Mouse (Mus musculus): Measurements from ENCODE around the gene Uhrf1. TPM values are rescaled to one million over a fixed set of nuclear protein-coding genes. Genes with fewer than 3 reads are reported as not detected.

The Uhrf1 gene
- polyA plus RNA-seq, 1 experiment from 2014 or later = 321 TPM

DNA sequence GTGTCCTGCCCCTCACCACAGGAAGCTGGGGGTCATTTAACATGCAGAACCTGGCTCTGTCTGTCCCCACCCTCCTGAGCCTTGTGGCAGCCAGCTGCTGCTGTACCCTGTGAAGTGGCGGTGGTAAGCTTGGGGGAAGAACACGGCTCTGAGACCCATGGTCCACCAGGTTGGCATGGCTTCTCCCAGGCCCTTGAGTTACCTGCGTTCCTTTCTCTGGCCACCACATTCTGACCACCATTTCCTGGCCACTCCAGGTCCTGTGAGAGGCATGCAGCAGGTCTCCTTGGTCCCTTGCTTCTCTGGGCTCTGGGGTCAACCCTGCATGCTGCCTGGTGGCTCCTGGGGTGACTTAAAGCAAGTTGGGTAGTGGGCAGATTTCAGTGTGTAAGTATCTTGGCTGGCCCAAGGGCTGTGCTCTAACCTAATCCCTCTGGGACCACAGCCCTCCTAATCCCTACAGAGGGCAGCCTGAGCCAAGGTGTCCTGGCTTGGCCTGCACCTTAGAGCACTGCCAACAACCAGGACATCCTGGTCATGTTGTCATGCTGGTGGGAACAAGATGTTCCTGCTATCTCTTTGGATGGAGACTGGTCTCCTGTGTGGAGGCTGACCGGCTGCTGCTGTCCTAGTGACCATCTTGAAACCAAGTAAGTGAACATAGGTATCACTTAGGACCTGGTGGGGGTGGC lies 10.4 kb upstream of the Uhrf1 start, which contains the start of gene Plin3:
Gene Plin3 (minus strand): TSS at position 343 of the 692 bp plus-strand sequence.
- Histone ChIP-seq H3K9me3 (replicated peaks) (no peaks in the 10 kb centered on the region), H3K4me1 (peaks cover 51% of the 10 kb centered on the region), H3K27ac (replicated peaks) (peak within 1 kb of the TSS; percentile 94), H3K4me3 (0 out of 2 replicates have a peak within 1 kb of the TSS, but pooled peaks have one; percentile 63), H3K27me3 (ENCODE audit: low read depth, poor library complexity, severe bottlenecking) (no peaks in the 10 kb centered on the region), H3K36me3 (no peaks in the 10 kb centered on the region)
- WGBS = 88% methylated on average over 4 of the region's 4 CpGs
- DNase-seq (ENCODE audit: low spot score) = no peak

DNA sequence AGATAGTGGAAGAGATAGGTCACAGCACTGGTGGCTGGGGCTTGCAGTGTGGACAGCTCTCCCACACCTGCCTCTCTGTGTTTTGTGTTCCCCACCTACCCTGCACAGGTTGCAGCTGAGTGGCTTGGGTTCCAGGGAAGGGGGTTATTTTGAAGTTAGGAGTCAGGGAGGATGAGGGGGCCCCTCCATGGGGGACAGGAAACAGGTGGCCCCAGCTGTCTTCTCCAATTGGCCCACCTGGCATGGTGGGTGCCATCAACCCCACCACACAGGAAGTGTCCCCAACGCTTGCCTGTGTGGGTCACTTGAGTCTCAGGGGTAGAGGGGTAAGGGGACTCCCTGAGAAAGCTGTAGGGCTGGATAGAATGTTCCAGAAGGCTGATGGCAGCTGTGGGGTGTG lies 9.8 kb upstream of the Uhrf1 start:
- 76% methylated on average over 1 of the region's 1 CpGs for WGBS
- Histone ChIP-seq H3K9me3 (replicated peaks) (no peaks in the 10 kb centered on the region), H3K4me3 (no peak overlapping the region), H3K36me3 (no peaks in the 10 kb centered on the region), H3K27me3 (ENCODE audit: low read depth, poor library complexity, severe bottlenecking) (no peaks in the 10 kb centered on the region), H3K27ac (replicated peaks) (no peak overlapping the region), H3K4me1 (peaks cover 45% of the 10 kb centered on the region)
- no peak for DNase-seq (ENCODE audit: low spot score)

DNA sequence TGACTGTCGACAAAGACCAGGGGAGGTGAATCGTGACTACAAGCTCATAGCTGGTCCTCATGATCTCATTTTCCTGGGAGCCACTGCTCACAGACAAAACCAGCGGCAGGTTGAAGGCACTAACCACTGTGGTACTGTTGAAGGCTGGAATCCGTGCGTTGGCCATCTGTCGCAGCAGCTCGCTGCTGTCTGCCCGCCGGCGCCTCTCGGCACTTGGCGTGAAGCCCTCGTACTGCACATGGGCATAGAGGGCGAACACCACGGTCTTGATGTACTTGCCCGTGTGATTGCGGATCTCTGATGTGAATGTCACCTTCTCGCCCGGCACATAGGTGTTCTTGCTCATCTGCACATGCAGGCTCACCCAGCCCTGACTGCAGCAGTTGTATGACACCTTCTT lies 8.9 kb upstream of the Uhrf1 start:
- DNase-seq (ENCODE audit: low spot score) = no peak
- Histone ChIP-seq H3K4me1 (peaks cover 36% of the 10 kb centered on the region), H3K36me3 (no peaks in the 10 kb centered on the region), H3K9me3 (replicated peaks) (no peaks in the 10 kb centered on the region), H3K27me3 (ENCODE audit: low read depth, poor library complexity, severe bottlenecking) (no peaks in the 10 kb centered on the region), H3K4me3 (no peak overlapping the region), H3K27ac (replicated peaks) (no peak overlapping the region)
- WGBS = 94% methylated on average over 19 of the region's 19 CpGs

DNA sequence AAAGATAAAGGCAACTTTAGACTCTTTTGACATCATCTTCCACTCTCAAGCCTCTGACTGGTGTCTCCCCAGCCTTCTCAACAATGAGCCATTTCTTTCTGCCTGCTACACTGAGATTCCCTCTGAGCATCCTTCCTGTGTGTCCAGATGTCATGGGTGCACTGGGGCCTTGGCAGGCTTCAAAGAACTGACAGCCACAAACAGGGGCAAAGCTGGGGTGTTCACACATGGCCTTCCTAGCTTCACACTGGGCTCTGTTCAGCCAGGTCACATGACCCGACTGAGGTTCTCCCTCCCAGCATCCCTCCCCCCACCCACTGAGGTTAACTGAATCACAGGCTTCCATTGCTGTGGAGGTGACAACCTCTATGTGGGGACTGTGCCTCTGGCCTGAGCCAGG lies 6.9 kb upstream of the Uhrf1 start:
- Histone ChIP-seq H3K9me3 (replicated peaks) (no peaks in the 10 kb centered on the region), H3K4me1 (peaks cover 16% of the 10 kb centered on the region), H3K27ac (replicated peaks) (no peak overlapping the region), H3K27me3 (ENCODE audit: low read depth, poor library complexity, severe bottlenecking) (no peaks in the 10 kb centered on the region), H3K36me3 (no peaks in the 10 kb centered on the region), H3K4me3 (no peak overlapping the region)
- no peak for DNase-seq (ENCODE audit: low spot score)
- 70% methylated on average over 1 of the region's 1 CpGs for WGBS

DNA sequence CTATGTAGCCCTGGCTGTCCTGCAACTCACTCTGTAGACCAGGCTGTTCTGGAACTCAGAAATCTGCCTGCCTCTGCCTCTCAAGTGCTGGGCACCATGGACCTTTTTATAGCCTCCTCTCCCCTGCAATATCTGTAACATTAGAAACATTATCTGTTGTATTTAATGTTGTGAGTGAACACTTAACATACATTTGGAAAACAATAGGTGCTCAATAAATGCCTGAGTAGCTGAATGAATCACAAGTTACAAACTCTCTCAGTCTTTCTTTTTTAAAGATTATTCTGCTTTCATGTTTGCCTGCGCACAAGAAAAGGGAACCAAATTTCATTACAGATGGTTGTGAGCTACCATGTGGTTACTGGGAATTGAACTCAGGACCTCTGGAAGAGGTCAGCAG lies 4.9 kb upstream of the Uhrf1 start:
- H3K27me3 ChIP-seq (ENCODE audit: low read depth, poor library complexity, severe bottlenecking) = no peaks in the 10 kb centered on the region
- 95% methylated on average over 1 of the region's 1 CpGs for whole genome bisulfite sequencing
- no peak overlapping the region for H3K27ac ChIP-seq (replicated peaks)
- H3K4me1 ChIP-seq = peaks cover 14% of the 10 kb centered on the region
- H3K9me3 ChIP-seq (replicated peaks) = no peaks in the 10 kb centered on the region
- no peak for DNase-seq (ENCODE audit: low spot score)
- no peaks in the 10 kb centered on the region for H3K36me3 ChIP-seq
- H3K4me3 ChIP-seq = no peak overlapping the region

DNA sequence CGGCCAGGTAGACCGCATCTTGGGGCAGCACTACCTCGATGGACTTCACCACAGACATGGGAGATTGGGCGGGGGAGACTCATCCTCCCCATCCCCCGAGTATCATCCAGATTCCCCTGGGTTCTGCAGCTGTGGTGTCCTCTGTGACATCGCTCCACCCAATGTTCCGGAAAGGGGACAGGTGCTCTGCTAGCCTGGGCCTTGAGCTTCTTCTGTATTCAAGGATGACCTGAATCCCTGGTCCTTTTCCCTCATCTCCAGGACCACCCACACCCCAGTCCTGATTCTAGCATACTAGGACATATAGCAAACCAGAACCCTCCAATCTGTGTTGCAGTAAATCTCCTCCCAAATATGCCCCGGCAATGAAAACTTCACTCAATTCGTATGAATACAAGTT lies 2.9 kb upstream of the Uhrf1 start, which contains the start of gene Arrdc5:
Gene Arrdc5 (minus strand): TSS at position 101 of the 400 bp plus-strand sequence.
- H3K9me3 ChIP-seq (replicated peaks) = no peaks in the 10 kb centered on the region
- H3K27ac ChIP-seq (replicated peaks) = no peak within 1 kb of the TSS
- H3K27me3 ChIP-seq (ENCODE audit: low read depth, poor library complexity, severe bottlenecking) = no peaks in the 10 kb centered on the region
- H3K36me3 ChIP-seq = peaks cover 5% of the 10 kb centered on the region
- H3K4me3 ChIP-seq = no peak within 1 kb of the TSS
- no peak for DNase-seq (ENCODE audit: low spot score)
- H3K4me1 ChIP-seq = peaks cover 27% of the 10 kb centered on the region
- WGBS = 94% methylated on average over 9 of the region's 9 CpGs

DNA sequence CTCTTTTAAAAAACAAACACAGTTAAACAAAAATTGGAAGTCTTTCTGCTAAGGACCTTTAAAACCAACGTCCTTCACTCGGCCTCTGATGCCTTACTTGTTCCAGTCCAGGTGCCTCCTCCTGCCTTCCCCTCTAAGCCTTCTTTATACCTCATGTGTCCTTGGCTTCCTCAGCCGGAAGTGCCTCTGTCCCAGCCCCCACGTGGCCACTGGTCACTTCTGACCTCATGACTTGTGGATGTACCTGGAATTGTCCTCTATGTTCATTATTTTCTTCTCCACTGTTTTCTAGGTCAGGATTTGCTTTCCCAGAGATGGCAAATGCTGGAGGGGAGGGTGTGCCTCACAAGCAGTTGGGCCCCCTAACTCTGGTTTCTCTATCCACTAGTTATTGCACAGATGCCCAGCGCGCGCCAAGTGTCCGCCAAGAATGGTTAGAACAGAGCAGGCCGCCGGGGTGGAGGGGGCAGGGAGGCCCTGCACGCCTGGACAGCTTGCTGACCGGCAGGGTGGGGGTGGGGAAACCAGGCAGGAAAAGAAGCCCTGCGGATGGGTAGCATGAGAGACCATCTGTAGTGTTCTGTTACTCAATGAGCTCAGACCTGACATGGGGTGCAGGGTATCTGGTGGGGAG lies 641 bp upstream of the Uhrf1 start:
- Histone ChIP-seq H3K9me3 (replicated peaks) (no peaks in the 10 kb centered on the region), H3K4me1 (peaks cover 49% of the 10 kb centered on the region), H3K36me3 (peaks cover 28% of the 10 kb centered on the region), H3K4me3 (peak overlapping the region; percentile 81), H3K27me3 (ENCODE audit: low read depth, poor library complexity, severe bottlenecking) (no peaks in the 10 kb centered on the region), H3K27ac (replicated peaks) (peak overlapping the region; percentile 98)
- WGBS = 25% methylated on average over 13 of the region's 13 CpGs
- peak; percentile 80 for DNase-seq (ENCODE audit: low spot score)

DNA sequence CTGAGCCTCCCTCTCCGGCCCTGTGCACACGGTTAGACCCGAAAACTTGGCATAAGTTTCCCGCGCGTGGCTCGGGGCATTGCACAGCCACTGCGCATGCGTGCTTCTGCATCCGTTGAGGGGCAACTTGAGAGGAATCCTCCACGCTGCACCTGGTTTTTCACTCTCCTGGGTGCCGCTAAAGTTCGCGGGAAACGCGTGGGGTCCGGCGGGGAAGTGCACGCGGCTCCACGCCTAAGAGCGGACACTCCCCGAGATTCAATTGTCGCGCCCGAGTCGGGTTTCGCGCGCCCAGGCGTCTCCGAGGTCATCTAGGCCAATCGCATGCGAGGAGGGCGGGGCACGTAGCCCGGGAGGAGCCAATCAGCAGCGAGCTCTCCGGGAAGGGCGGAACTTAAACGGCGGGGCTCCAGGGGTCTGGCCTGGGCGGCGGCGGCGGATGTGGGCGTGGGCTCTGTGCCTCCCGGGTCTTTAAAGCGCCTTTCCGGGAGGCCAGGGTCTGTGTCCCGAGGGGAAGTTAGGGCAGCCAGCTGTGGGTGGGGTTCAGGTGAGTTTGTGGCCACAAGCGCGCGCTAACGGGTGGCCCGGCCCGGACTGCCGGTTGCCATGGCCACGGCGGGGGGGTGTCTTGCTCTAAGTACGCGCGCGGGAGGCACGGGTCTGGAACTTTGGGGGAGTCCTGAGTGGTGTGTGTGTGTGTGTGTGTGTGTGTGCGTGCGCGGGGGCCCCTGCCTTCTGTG lies 896 bp downstream of the Uhrf1 start:
- under 1% methylated on average over 68 of the region's 68 CpGs for WGBS
- Histone ChIP-seq H3K36me3 (peaks cover 44% of the 10 kb centered on the region), H3K4me1 (peaks cover 57% of the 10 kb centered on the region)

DNA sequence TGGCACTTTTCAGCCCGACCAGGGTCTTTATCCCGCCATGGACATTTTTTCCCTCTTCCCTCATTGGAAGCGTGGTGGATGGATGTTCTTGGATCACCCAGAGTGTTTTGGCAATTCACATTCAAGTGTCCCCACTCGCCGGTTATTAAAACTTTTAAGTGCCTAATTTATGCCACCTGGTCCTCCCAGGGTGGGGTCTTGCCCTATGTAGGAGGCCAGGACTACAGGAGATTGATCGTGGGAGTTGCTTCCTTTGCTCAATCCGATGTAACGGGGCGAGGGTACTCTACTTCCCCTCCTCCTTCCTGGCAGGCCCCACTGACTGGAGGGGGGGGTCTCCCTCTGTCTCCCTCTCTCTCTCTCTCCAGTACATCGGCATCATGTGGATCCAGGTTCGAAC lies 1.6 kb downstream of the Uhrf1 start:
- Histone ChIP-seq H3K27ac (replicated peaks) (peak overlapping the region; percentile 98), H3K4me1 (peaks cover 57% of the 10 kb centered on the region), H3K4me3 (peak overlapping the region; percentile 81), H3K27me3 (ENCODE audit: low read depth, poor library complexity, severe bottlenecking) (no peaks in the 10 kb centered on the region), H3K9me3 (replicated peaks) (no peaks in the 10 kb centered on the region), H3K36me3 (peaks cover 51% of the 10 kb centered on the region)
- no peak for DNase-seq (ENCODE audit: low spot score)
- 23% methylated on average over 11 of the region's 11 CpGs for WGBS

More for the DNA sequence above, 896 bp downstream of the Uhrf1 start:
- Histone ChIP-seq H3K9me3 (replicated peaks) (no peaks in the 10 kb centered on the region), H3K27ac (replicated peaks) (peak overlapping the region; percentile 98), H3K4me3 (peak overlapping the region; percentile 81), H3K27me3 (ENCODE audit: low read depth, poor library complexity, severe bottlenecking) (no peaks in the 10 kb centered on the region)
- DNase-seq (ENCODE audit: low spot score) = peak; percentile 98

DNA sequence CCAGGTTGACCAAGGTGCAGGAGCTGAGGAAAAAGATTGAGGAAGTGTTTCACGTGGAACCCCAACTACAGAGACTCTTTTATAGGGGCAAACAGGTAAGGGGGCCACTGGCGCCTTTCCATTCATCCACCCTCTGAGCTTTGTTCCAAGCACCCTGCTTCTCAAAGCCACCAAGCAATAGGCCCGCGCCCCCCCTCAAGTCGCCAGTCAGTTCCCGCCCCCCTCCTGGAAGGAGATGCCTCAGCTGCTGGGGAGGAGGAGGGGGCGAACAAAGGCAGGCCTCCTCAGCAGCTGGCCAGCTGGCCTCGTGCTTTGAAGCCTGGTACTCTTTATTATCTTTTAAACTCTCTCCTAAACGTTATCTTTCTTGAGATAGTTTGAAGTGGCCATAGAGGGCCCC lies 2.0 kb downstream of the Uhrf1 start:
- Histone ChIP-seq H3K27me3 (ENCODE audit: low read depth, poor library complexity, severe bottlenecking) (no peaks in the 10 kb centered on the region), H3K4me1 (peaks cover 57% of the 10 kb centered on the region), H3K27ac (replicated peaks) (peak overlapping the region; percentile 98), H3K36me3 (peaks cover 55% of the 10 kb centered on the region), H3K4me3 (peak overlapping the region; percentile 81), H3K9me3 (replicated peaks) (no peaks in the 10 kb centered on the region)
- DNase-seq (ENCODE audit: low spot score) = no peak
- 41% methylated on average over 9 of the region's 9 CpGs for whole genome bisulfite sequencing

DNA sequence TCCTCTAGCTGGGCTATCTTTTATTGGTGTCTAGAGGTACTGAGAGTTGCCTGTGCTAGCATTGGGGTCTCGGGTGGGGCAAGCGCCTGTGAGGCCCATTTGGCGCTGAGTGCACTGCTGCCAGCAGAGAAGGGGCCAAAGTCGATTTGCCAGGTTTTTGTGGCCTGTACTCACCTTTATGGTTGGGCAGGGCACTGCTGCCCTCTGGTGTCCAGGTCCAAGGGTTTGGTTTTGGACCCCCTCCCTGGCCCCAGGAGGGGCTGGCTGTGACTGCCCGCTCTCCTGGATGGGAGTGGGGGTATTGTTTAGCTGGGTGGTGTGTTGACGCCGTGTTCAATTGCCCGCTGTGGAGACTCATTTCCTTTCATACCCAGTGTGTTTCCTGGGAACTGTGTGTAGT lies 2.7 kb downstream of the Uhrf1 start:
- H3K9me3 ChIP-seq (replicated peaks) = no peaks in the 10 kb centered on the region
- no peak for DNase-seq (ENCODE audit: low spot score)
- H3K36me3 ChIP-seq = peaks cover 62% of the 10 kb centered on the region
- H3K27me3 ChIP-seq (ENCODE audit: low read depth, poor library complexity, severe bottlenecking) = no peaks in the 10 kb centered on the region
- peaks cover 57% of the 10 kb centered on the region for H3K4me1 ChIP-seq
- 80% methylated on average over 8 of the region's 8 CpGs for WGBS
- peak overlapping the region; percentile 81 for H3K4me3 ChIP-seq
- H3K27ac ChIP-seq (replicated peaks) = peak overlapping the region; percentile 98

DNA sequence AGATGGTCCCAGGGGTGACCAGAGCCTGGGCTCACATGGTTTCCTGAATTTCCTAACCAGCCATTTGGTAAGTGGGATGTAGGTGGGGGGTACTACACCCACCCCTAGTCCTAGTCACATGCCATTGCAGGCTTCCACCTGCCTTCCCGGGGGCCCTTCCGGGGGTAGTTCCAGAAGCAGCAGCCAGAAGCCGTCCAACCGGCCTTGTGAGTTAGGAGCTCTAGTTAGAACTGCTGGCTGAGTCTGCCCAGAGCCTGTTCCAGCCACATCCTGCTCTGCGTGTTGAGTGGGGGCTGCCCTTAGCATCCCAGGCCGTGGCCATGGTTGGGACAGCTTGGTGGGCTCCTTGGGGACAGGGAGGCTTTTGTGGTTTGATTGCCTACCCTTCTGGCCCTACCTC lies 5.0 kb downstream of the Uhrf1 start:
- no peak overlapping the region for H3K27ac ChIP-seq (replicated peaks)
- H3K36me3 ChIP-seq = peaks cover 84% of the 10 kb centered on the region
- no peak for DNase-seq (ENCODE audit: low spot score)
- H3K27me3 ChIP-seq (ENCODE audit: low read depth, poor library complexity, severe bottlenecking) = no peaks in the 10 kb centered on the region
- no peaks in the 10 kb centered on the region for H3K9me3 ChIP-seq (replicated peaks)
- 88% methylated on average over 6 of the region's 6 CpGs for WGBS
- H3K4me1 ChIP-seq = peaks cover 45% of the 10 kb centered on the region
- H3K4me3 ChIP-seq = 0 out of 2 replicates have a peak overlapping the region, but pooled peaks have one; percentile 1
